Mouse (Mus musculus) skeletal muscle tissue, postnatal 0 days (tissue): ENCODE measurements around the gene Gpkow. TPM values are rescaled to one million over a fixed set of nuclear protein-coding genes. Genes with fewer than 3 reads are reported as not detected.

ENCODE experiments used
- polyA plus RNA-seq: library from polyadenylated mRNA; unstranded; fragments of >200 nt; fragmentation: Nextera tagmentation; extraction: Ambion mirVana; gene quantifications from 2 replicates; pipeline ENCODE4 v1.2.1, GENCODE M21; 2015

Gpkow gene
- polyA plus RNA-seq = 19.0 and 19.1 TPM in 2 replicates

GRCm38 (mm10) chrX:7696954-7697381, at the start of gene Gpkow:
Gene Gpkow, plus strand, starts transcription at chrX:7697131.

GRCm38 (mm10) chrX:7657221-7657639, 39.7 kb upstream of the Gpkow start, which contains the start of gene Prickle3:
Gene Prickle3, plus strand, starts transcription at chrX:7657260.

GRCm38 (mm10) chrX:7670921-7671623, 25.9 kb upstream of the Gpkow start, which contains the start of gene Plp2:
Gene Plp2, minus strand, starts transcription at chrX:7671390.

GRCm38 (mm10) chrX:7680864-7681263, 16.1 kb upstream of the Gpkow start, which contains the start of gene Magix:
Gene Magix, minus strand, starts transcription at chrX:7681251.

GRCm38 (mm10) chrX:7714135-7714899, 17.4 kb downstream of the Gpkow start, which contains the start of gene Wdr45:
Gene Wdr45, plus strand, starts transcription at chrX:7714333.

GRCm38 (mm10) chrX:7721514-7722281, 24.8 kb downstream of the Gpkow start, which contains the start of gene Gm45208:
Gene Gm45208, plus strand, starts transcription at chrX:7722245.

GRCm38 (mm10) chrX:7728215-7728921, 31.4 kb downstream of the Gpkow start, which contains the start of gene Praf2:
Gene Praf2, plus strand, starts transcription at chrX:7728439.

GRCm38 (mm10) chrX:7750432-7751116, 53.6 kb downstream of the Gpkow start, which contains the start of gene Ccdc120:
Gene Ccdc120, minus strand, starts transcription at chrX:7750905.

Other genes starting within 250 kb of the Gpkow start
- 0.04 and 0.06 TPM in 2 replicates for gene Foxp3, start 123.5 kb upstream of the Gpkow start, polyA plus RNA-seq
- 0.77 and 1.1 TPM in 2 replicates for gene Ppp1r3f, start 122.8 kb upstream of the Gpkow start, polyA plus RNA-seq
- 15.3 and 15.9 TPM in 2 replicates for gene Ccdc22, start 91.6 kb upstream of the Gpkow start, polyA plus RNA-seq
- not detected in 2 replicates for gene Cacna1f, start 90.0 kb upstream of the Gpkow start, polyA plus RNA-seq
- 0.38 and 0.44 TPM in 2 replicates for gene Syp, start 58.7 kb upstream of the Gpkow start, polyA plus RNA-seq
- 5.2 and 5.6 TPM in 2 replicates for gene Prickle3, start 39.9 kb upstream of the Gpkow start, polyA plus RNA-seq
- gene Plp2, start 25.7 kb upstream of the Gpkow start, polyA plus RNA-seq = 105 and 108 TPM in 2 replicates
- gene Magix, start 15.9 kb upstream of the Gpkow start, polyA plus RNA-seq = 1.1 and 1.4 TPM in 2 replicates
- 35.2 and 35.6 TPM in 2 replicates for gene Wdr45, start 17.2 kb downstream of the Gpkow start, polyA plus RNA-seq
- not detected in 2 replicates for gene Gm45208, start 25.1 kb downstream of the Gpkow start, polyA plus RNA-seq
- 17.1 and 24.0 TPM in 2 replicates for gene Praf2, start 31.3 kb downstream of the Gpkow start, polyA plus RNA-seq
- gene Ccdc120, start 53.8 kb downstream of the Gpkow start, polyA plus RNA-seq = 2.5 and 3.2 TPM in 2 replicates
- gene Tfe3, start 65.4 kb downstream of the Gpkow start, polyA plus RNA-seq = 9.9 and 12.4 TPM in 2 replicates
- gene Gripap1, start 92.6 kb downstream of the Gpkow start, polyA plus RNA-seq = 21.5 and 23.4 TPM in 2 replicates
- gene Kcnd1, start 125.2 kb downstream of the Gpkow start, polyA plus RNA-seq = 0.35 and 0.51 TPM in 2 replicates
- gene Otud5, start 144.2 kb downstream of the Gpkow start, polyA plus RNA-seq = 17.6 and 21.4 TPM in 2 replicates
- gene Pim2, start 181.1 kb downstream of the Gpkow start, polyA plus RNA-seq = 1.0 and 1.1 TPM in 2 replicates
- gene Slc35a2, start 186.9 kb downstream of the Gpkow start, polyA plus RNA-seq = 16.1 and 22.3 TPM in 2 replicates
- gene Pqbp1, start 202.1 kb downstream of the Gpkow start, polyA plus RNA-seq = 50.7 and 56.9 TPM in 2 replicates
- 93.9 and 99.0 TPM in 2 replicates for gene Timm17b, start 202.2 kb downstream of the Gpkow start, polyA plus RNA-seq
- not detected in 2 replicates for gene Gm10491, start 210.7 kb downstream of the Gpkow start, polyA plus RNA-seq
- not detected in 2 replicates for gene Gm10490, start 212.4 kb downstream of the Gpkow start, polyA plus RNA-seq
- 0.06 and 0.21 TPM in 2 replicates for gene Pcsk1n, start 222.7 kb downstream of the Gpkow start, polyA plus RNA-seq
- gene Eras, start 231.5 kb downstream of the Gpkow start, polyA plus RNA-seq = not detected in 2 replicates